Mouse (Mus musculus): ENCODE measurements at regions not wholly inside any gene's neighbourhood (a gene's known extent, or its start where the extent isn't known, plus 50 kb on each side); places are given as distances from the start of the nearest gene placed in this dataset.

DNA sequence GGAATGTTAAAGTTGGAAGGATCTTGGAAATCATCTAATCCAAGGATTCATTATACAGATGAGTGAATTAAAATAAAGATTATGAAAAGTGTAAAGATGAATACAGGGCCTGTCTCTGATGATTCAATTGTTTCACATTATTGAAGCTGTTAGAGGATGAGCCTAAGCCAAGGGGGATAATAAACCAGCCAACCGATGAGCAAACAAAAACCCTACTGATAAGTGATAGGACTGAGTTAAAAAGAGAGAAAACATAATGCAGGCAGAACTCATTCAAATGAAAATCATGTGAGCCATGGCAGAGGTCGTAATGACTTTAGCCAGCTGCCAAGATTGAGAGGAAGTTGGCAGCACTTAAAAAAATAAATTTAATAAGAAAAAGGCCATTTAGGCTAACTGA is 772.6 kb downstream of the Hace1 start:
- in situ Hi-C loops (cut with MboI; ENCODE audit: low pct_ligation_motif_present, low pct_unique_long_range_greater_than_20kb, low sequenced_read_pairs) (no loop called here), dilution Hi-C loops (cut with MboI; ENCODE audit: extremely low pct_ligation_motif_present, extremely low pct_unique_long_range_greater_than_20kb, low sequenced_read_pairs) (no loop called here)
- no peak for DNase-seq (ENCODE audit: extremely low read depth)
- no peaks in the 10 kb centered on the region for H3K79me2 ChIP-seq (replicated peaks; ENCODE audit: control insufficient read depth, extremely low read depth, insufficient read depth, poor library complexity, severe bottlenecking)
- H3K9ac ChIP-seq (ENCODE audit: insufficient read depth, low read depth): no peak overlapping the region
- H3K36me3 ChIP-seq (replicated peaks in 1 of 2; ENCODE audit: control insufficient read depth in 1 of 2, insufficient read depth in 1 of 2, low read length in 1 of 2): no peaks in the 10 kb centered on the region
- no peaks in the 10 kb centered on the region for H3K27me3 ChIP-seq (replicated peaks)
- no peaks in the 10 kb centered on the region for H3K9me3 ChIP-seq (replicated peaks; ENCODE audit: low read length)
- H3K4me1 ChIP-seq (ENCODE audit: control insufficient read depth in 1 of 2, insufficient read depth in 2 of 2): no peaks in the 10 kb centered on the region
- H3K4me3 ChIP-seq (replicated peaks in 1 of 3; ENCODE audit: low read depth in 2 of 3, low read length in 2 of 3, poor library complexity in 1 of 3): no peak overlapping the region
- H3K27ac ChIP-seq (ENCODE audit: insufficient read depth, low read depth): no peak overlapping the region
- H3K4me2 ChIP-seq (ENCODE audit: insufficient read depth, low read depth, poor library complexity, severe bottlenecking): no peak overlapping the region
- no peak for TF ChIP-seq ELF1 (IDR thresholded peaks at IDR 0.05; ENCODE audit: low read depth, low read length)
- TF ChIP-seq ETS1 (conservative IDR thresholded peaks at IDR 0.05; ENCODE audit: low read depth, low read length): no peak
- no peak for TF ChIP-seq TCF12 (IDR thresholded peaks at IDR 0.05; ENCODE audit: low read depth, low read length)
- TF ChIP-seq JUND (conservative IDR thresholded peaks at IDR 0.05; ENCODE audit: low read depth, low read length): no peak
- no peak for TF ChIP-seq HCFC1 (IDR thresholded peaks at IDR 0.05; ENCODE audit: low read depth, low read length)
- TF ChIP-seq IRF4 (IDR thresholded peaks at IDR 0.05; ENCODE audit: low read depth, low read length): no peak
- TF ChIP-seq MAFK (IDR thresholded peaks at IDR 0.05; ENCODE audit: insufficient replicate concordance, low read length): no peak
- TF ChIP-seq GABPA (IDR thresholded peaks at IDR 0.05; ENCODE audit: insufficient replicate concordance, low read depth, low read length): no peak
- no peak for TF ChIP-seq JUN (IDR thresholded peaks at IDR 0.05; ENCODE audit: insufficient read depth, low read depth, low read length)
- no peak for TF ChIP-seq PAX5 (IDR thresholded peaks at IDR 0.05; ENCODE audit: low read length)
- TF ChIP-seq RAD21 (IDR thresholded peaks at IDR 0.05; ENCODE audit: low read depth, low read length): no peak
- no peak for TF ChIP-seq EP300 (IDR thresholded peaks at IDR 0.05; ENCODE audit: low read length)
- no peak for TF ChIP-seq ZC3H11A (IDR thresholded peaks at IDR 0.05; ENCODE audit: low read depth, low read length)
- no peak for TF ChIP-seq MYC (IDR thresholded peaks at IDR 0.05; ENCODE audit: low read depth, low read length)
- TF ChIP-seq CTCF (conservative IDR thresholded peaks at IDR 0.05 in 1 of 2, IDR thresholded peaks at IDR 0.05 in 1 of 2; ENCODE audit: low read depth in 2 of 2, low read length in 2 of 2): no peak
- TF ChIP-seq MXI1 (IDR thresholded peaks at IDR 0.05; ENCODE audit: low read depth, low read length): no peak

DNA sequence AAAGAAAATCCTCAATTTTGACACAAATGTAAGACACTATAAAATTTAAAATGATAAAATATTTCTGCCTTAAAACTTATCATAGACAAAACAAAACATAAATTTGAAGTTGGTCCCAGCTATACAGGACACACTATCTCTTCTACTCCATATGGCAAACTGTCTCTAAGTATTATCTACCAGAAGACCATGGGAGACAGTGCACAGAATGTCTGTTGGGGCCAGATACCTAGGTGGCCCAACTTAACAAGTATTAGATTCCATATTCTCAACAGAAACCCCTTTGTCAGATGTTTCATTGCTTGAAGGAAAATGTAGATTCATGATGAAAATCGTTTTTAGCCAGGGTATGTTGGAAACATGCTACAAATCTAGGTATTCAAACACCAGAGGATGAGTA is 779.1 kb downstream of the Hace1 start:
- Histone ChIP-seq H3K36me3 (replicated peaks in 1 of 2; ENCODE audit: control insufficient read depth in 1 of 2, insufficient read depth in 1 of 2, low read length in 1 of 2) (no peaks in the 10 kb centered on the region), H3K9me3 (replicated peaks; ENCODE audit: low read length) (no peaks in the 10 kb centered on the region), H3K4me3 (replicated peaks in 1 of 3; ENCODE audit: low read depth in 2 of 3, low read length in 2 of 3, poor library complexity in 1 of 3) (no peak overlapping the region), H3K4me2 (ENCODE audit: insufficient read depth, low read depth, poor library complexity, severe bottlenecking) (no peak overlapping the region), H3K79me2 (replicated peaks; ENCODE audit: control insufficient read depth, extremely low read depth, insufficient read depth, poor library complexity, severe bottlenecking) (no peaks in the 10 kb centered on the region), H3K27ac (ENCODE audit: insufficient read depth, low read depth) (no peak overlapping the region), H3K27me3 (replicated peaks) (no peaks in the 10 kb centered on the region), H3K4me1 (ENCODE audit: control insufficient read depth in 1 of 2, insufficient read depth in 2 of 2) (no peaks in the 10 kb centered on the region), H3K9ac (ENCODE audit: insufficient read depth, low read depth) (no peak overlapping the region)
- dilution Hi-C loops (cut with MboI; ENCODE audit: extremely low pct_ligation_motif_present, extremely low pct_unique_long_range_greater_than_20kb, low sequenced_read_pairs): no loop called here
- TF ChIP-seq CHD2 (IDR thresholded peaks at IDR 0.05; ENCODE audit: low read length): no peak
- TF ChIP-seq MAZ (IDR thresholded peaks at IDR 0.05; ENCODE audit: low read depth, low read length): no peak
- TF ChIP-seq MYC (IDR thresholded peaks at IDR 0.05; ENCODE audit: low read depth, low read length): no peak
- no peak for TF ChIP-seq ELF1 (IDR thresholded peaks at IDR 0.05; ENCODE audit: low read depth, low read length)
- no peak for TF ChIP-seq UBTF (IDR thresholded peaks at IDR 0.05; ENCODE audit: low read depth, low read length)
- TF ChIP-seq PAX5 (IDR thresholded peaks at IDR 0.05; ENCODE audit: low read length): no peak
- no peak for TF ChIP-seq TBP (conservative IDR thresholded peaks at IDR 0.05; ENCODE audit: low read depth, low read length)
- no peak for TF ChIP-seq MAX (IDR thresholded peaks at IDR 0.05; ENCODE audit: low read length)
- in situ Hi-C loops (cut with MboI; ENCODE audit: low pct_ligation_motif_present, low pct_unique_long_range_greater_than_20kb, low sequenced_read_pairs): no loop called here
- DNase-seq (ENCODE audit: extremely low read depth): no peak
